Mouse (Mus musculus) MEL (cell line): ENCODE measurements at regions not wholly inside any gene's neighbourhood (a gene's known extent, or its start where the extent isn't known, plus 50 kb on each side); places are given as distances from the start of the nearest gene placed in this dataset.

Experiments used
- DNase-seq: peaks from one replicate; pipeline ENCODE4 v3.0.0; 2011; ENCODE audit warnings: low read depth, low spot score
- H3K27ac ChIP-seq: 2 replicates; pipeline ENCODE4 v1.5.1; 2012; ENCODE audit warnings: low read depth, mild to moderate bottlenecking, control low read depth, low read length, moderate library complexity; ENCODE audit not compliant: control insufficient read depth
- H3K27me3 ChIP-seq, 2 experiments: fragments of 150-350 bp in 1 of 2; sonication (generic) in 1 of 2; 2 replicates each; pipeline ENCODE4 v1.6.1; 2012; ENCODE audit warnings: low read length in 2 of 2, mild to moderate bottlenecking in 2 of 2, improper control_type of control experiment in 1 of 2, moderate library complexity in 1 of 2; ENCODE audit not compliant: insufficient read depth in 2 of 2, control insufficient read depth in 1 of 2
- H3K36me3 ChIP-seq, 2 experiments: 2 replicates each; pipeline ENCODE4 v1.6.1; 2012 to 2014; ENCODE audit warnings: low read length in 2 of 2, improper control_type of control experiment in 1 of 2, inconsistent platforms in 1 of 2, mild to moderate bottlenecking in 1 of 2; ENCODE audit not compliant: insufficient read depth in 2 of 2, control insufficient read depth in 1 of 2
- H3K4me1 ChIP-seq, 2 experiments: fragments of 150-350 bp in 1 of 2; sonication (generic) in 1 of 2; 2 replicates each; pipeline ENCODE4 v1.6.1; 2012; ENCODE audit warnings: low read length in 2 of 2, improper control_type of control experiment in 1 of 2, mild to moderate bottlenecking in 1 of 2; ENCODE audit not compliant: insufficient read depth in 2 of 2, control insufficient read depth in 1 of 2
- H3K4me3 ChIP-seq, 2 experiments: fragments of 150-350 bp in 1 of 2; sonication (generic) in 1 of 2; 2 replicates each; pipeline ENCODE4 v1.5.1; 2012; ENCODE audit warnings: low read depth in 2 of 2, low read length in 2 of 2, mild to moderate bottlenecking in 2 of 2, moderate library complexity in 2 of 2, control low read depth in 1 of 2, improper control_type of control experiment in 1 of 2; ENCODE audit not compliant: control insufficient read depth in 1 of 2, insufficient read depth in 1 of 2
- H3K79me2 ChIP-seq: 2 replicates; pipeline ENCODE4 v1.6.1; 2012; ENCODE audit warnings: mild to moderate bottlenecking, low read length, moderate library complexity; ENCODE audit not compliant: control insufficient read depth, poor library complexity, insufficient read depth
- H3K9ac ChIP-seq: 2 replicates; pipeline ENCODE4 v1.6.1; 2012; ENCODE audit warnings: low read depth, mild to moderate bottlenecking, control low read depth, low read length, moderate library complexity; ENCODE audit not compliant: control insufficient read depth, poor library complexity, severe bottlenecking
- H3K9me3 ChIP-seq: fragments of 150-350 bp; sonication (generic); replicated peaks from 2 replicates; pipeline ENCODE4 v1.6.1; 2012; ENCODE audit warnings: mild to moderate bottlenecking, low read length, improper control_type of control experiment, moderate library complexity; ENCODE audit not compliant: insufficient read depth
- BHLHE40 ChIP-seq: IDR thresholded peaks from 2 replicates; pipeline ENCODE4 v1.6.1; 2012; ENCODE audit warnings: low read depth, mild to moderate bottlenecking, inconsistent platforms, low read length, improper control_type of control experiment, borderline replicate concordance
- CHD1 ChIP-seq: IDR thresholded peaks from 2 replicates; pipeline ENCODE4 v1.6.1; 2012; ENCODE audit warnings: low read depth, mild to moderate bottlenecking, inconsistent platforms, low read length, improper control_type of control experiment
- ELF1 ChIP-seq: IDR thresholded peaks from 2 replicates; pipeline ENCODE4 v1.6.1; 2014; ENCODE audit warnings: low read depth, mild to moderate bottlenecking, inconsistent platforms, low read length, improper control_type of control experiment, moderate library complexity
- EP300 ChIP-seq, 2 experiments: IDR thresholded peaks; 2 replicates each; pipeline ENCODE4 v1.6.1; 2011; ENCODE audit warnings: improper control_type of control experiment in 2 of 2, low read length in 2 of 2, low read depth in 1 of 2, mild to moderate bottlenecking in 1 of 2
- GABPA ChIP-seq: IDR thresholded peaks from 2 replicates; pipeline ENCODE4 v1.6.1; 2012; ENCODE audit warnings: low read depth, mild to moderate bottlenecking, inconsistent platforms, low read length, improper control_type of control experiment, moderate library complexity
- MAX ChIP-seq: IDR thresholded peaks from 2 replicates; pipeline ENCODE4 v1.6.1; 2011; ENCODE audit warnings: low read length, improper control_type of control experiment
- MAZ ChIP-seq: IDR thresholded peaks from 2 replicates; pipeline ENCODE4 v1.6.1; 2012; ENCODE audit warnings: low read depth, mild to moderate bottlenecking, inconsistent platforms, low read length, improper control_type of control experiment
- MYC ChIP-seq: IDR thresholded peaks from 2 replicates; pipeline ENCODE4 v1.6.1; 2011; ENCODE audit warnings: low read depth, mild to moderate bottlenecking, low read length, improper control_type of control experiment, moderate library complexity
- NELFE ChIP-seq: IDR thresholded peaks from 2 replicates; pipeline ENCODE4 v1.6.1; 2011; ENCODE audit warnings: low read depth, low read length, improper control_type of control experiment
- NRF1 ChIP-seq: IDR thresholded peaks from 2 replicates; pipeline ENCODE4 v1.6.1; 2014; ENCODE audit warnings: low read depth, mild to moderate bottlenecking, inconsistent platforms, low read length, improper control_type of control experiment, moderate library complexity; ENCODE audit not compliant: poor library complexity, insufficient read depth, severe bottlenecking
- RAD21 ChIP-seq: IDR thresholded peaks from 2 replicates; pipeline ENCODE4 v1.6.1; 2011; ENCODE audit warnings: mild to moderate bottlenecking, low read depth, low read length, improper control_type of control experiment
- RCOR1 ChIP-seq: IDR thresholded peaks from 2 replicates; pipeline ENCODE4 v1.6.1; 2012; ENCODE audit warnings: low read depth, mild to moderate bottlenecking, inconsistent platforms, low read length, improper control_type of control experiment
- SMC3 ChIP-seq: IDR thresholded peaks from 2 replicates; pipeline ENCODE4 v1.6.1; 2011; ENCODE audit warnings: low read depth, low read length, improper control_type of control experiment
- TAL1 ChIP-seq: IDR thresholded peaks from 2 replicates; pipeline ENCODE4 v1.6.1; 2012; ENCODE audit warnings: mild to moderate bottlenecking, inconsistent platforms, low read length, moderate library complexity, mixed read lengths
- TCF12 ChIP-seq: IDR thresholded peaks from 2 replicates; pipeline ENCODE4 v1.6.1; 2014; ENCODE audit warnings: low read depth, mild to moderate bottlenecking, inconsistent platforms, low read length, improper control_type of control experiment, moderate library complexity
- UBTF ChIP-seq: IDR thresholded peaks from 2 replicates; pipeline ENCODE4 v1.6.1; 2012; ENCODE audit warnings: low read depth, mild to moderate bottlenecking, inconsistent platforms, low read length, improper control_type of control experiment, moderate library complexity, borderline replicate concordance; ENCODE audit not compliant: insufficient read depth
- USF1 ChIP-seq: IDR thresholded peaks from 2 replicates; pipeline ENCODE4 v1.6.1; 2014; ENCODE audit warnings: low read depth, mild to moderate bottlenecking, inconsistent platforms, low read length, improper control_type of control experiment, moderate library complexity
- USF2 ChIP-seq, 2 experiments: IDR thresholded peaks; 2 replicates each; pipeline ENCODE4 v1.6.1; 2011 to 2012; ENCODE audit warnings: improper control_type of control experiment in 2 of 2, low read length in 2 of 2, borderline replicate concordance in 1 of 2, inconsistent platforms in 1 of 2, low read depth in 1 of 2, mild to moderate bottlenecking in 1 of 2; ENCODE audit not compliant: insufficient read depth in 1 of 2
- ZC3H11A ChIP-seq: IDR thresholded peaks from 2 replicates; pipeline ENCODE4 v1.6.1; 2012; ENCODE audit warnings: low read depth, mild to moderate bottlenecking, inconsistent platforms, low read length, improper control_type of control experiment
- ZNF384 ChIP-seq: IDR thresholded peaks from 2 replicates; pipeline ENCODE4 v1.6.1; 2012; ENCODE audit warnings: low read depth, mild to moderate bottlenecking, inconsistent platforms, low read length, improper control_type of control experiment

- Histone ChIP-seq H3K4me3 (no peak overlapping the region), H3K4me1 (no peaks in the 10 kb centered on the region), H3K27ac (no peak overlapping the region), H3K9me3 (no peaks in the 10 kb centered on the region), H3K27me3 (peaks cover 0 to 1% of the 10 kb centered on the region in 2 experiments; a peak in 1 of 4 replicates), H3K9ac (no peak overlapping the region), H3K79me2 (no peaks in the 10 kb centered on the region), H3K36me3 (no peaks in the 10 kb centered on the region)
- DNase-seq: no peak
- TF ChIP-seq NELFE (no peak), RAD21 (no peak), GABPA (no peak), RCOR1 (no peak), CHD1 (no peak), MAZ (no peak), ZC3H11A (no peak), MYC (no peak), ZNF384 (no peak), TAL1 (no peak), TCF12 (no peak), MAX (no peak), SMC3 (no peak), USF1 (no peak), ELF1 (no peak), UBTF (no peak), BHLHE40 (no peak), USF2 (IDR thresholded peaks at IDR 0.05; ENCODE audit: borderline replicate concordance in 1 of 2, insufficient read depth in 1 of 2, low read depth in 1 of 2, low read length in 2 of 2) (no peak), EP300 (IDR thresholded peaks at IDR 0.05; ENCODE audit: low read depth in 1 of 2, low read length in 2 of 2) (no peak)
These were observed 108.9 kb upstream of the Npvf start for GRCm38 (mm10) chr6:50763121-50763520.

- Histone ChIP-seq H3K4me3 (no peak overlapping the region), H3K27me3 (peaks cover 0 to 1% of the 10 kb centered on the region in 2 experiments; a peak in 1 of 4 replicates), H3K9me3 (no peaks in the 10 kb centered on the region), H3K9ac (no peak overlapping the region), H3K27ac (no peak overlapping the region), H3K36me3 (no peaks in the 10 kb centered on the region), H3K4me1 (no peaks in the 10 kb centered on the region), H3K79me2 (no peaks in the 10 kb centered on the region)
- TF ChIP-seq NELFE: no peak
- no peak for TF ChIP-seq RCOR1
- TF ChIP-seq NRF1: no peak
- no peak for TF ChIP-seq BHLHE40
- no peak for TF ChIP-seq GABPA
- TF ChIP-seq ELF1: no peak
- DNase-seq: no peak
These were observed 112.2 kb upstream of the Npvf start for GRCm38 (mm10) chr6:50766442-50766915.
